Mouse (Mus musculus): ENCODE measurements around the gene Fam71e1.

Fam71e1 gene

Small RNA genes lying within 50 kb of the gene (microRNA-seq; reads per million reads assigned to microRNA genes)
- 1.8 to 3.8 reads per million in 2 experiments for gene Mir7052
- 0 to 0.11 reads per million in 2 experiments for gene Mir7053
